Comparison of ENCODE assay signal across 21 mouse cellular contexts in genomic region chr11:88075701-88076100, GRCm38 (mm10). TPM values are rescaled to one million over a fixed set of nuclear protein-coding genes. Genes with fewer than 3 reads are reported as not detected.
A peak's percentile ranks its signal among the peaks of the same experiment; 100 is the strongest.
DNase-seq lines count a peak whose midpoint lies in the region; ATAC-seq and TF ChIP-seq lines count a peak whose summit lies in the region.
"Had no signal": no experiment of that assay in that cellular context is flagged by ENCODE, and none has a peak within 500 bp of the region (broad histone marks: within the 10 kb centered on the region; RNA-seq: fewer than 3 reads in every experiment).

No protein-coding gene starts in this region.

- no peaks in the 10 kb centered on the region for H3K9me3 ChIP-seq in hindbrain, postnatal 0 days (ENCODE audit: low read length)
- no peaks in the 10 kb centered on the region for H3K9me3 ChIP-seq in hindbrain, embryonic 13.5 days
- H3K9me3 ChIP-seq: embryonic facial prominence, embryonic 15.5 days; megakaryocyte, embryonic 14.5 days; neural tube, embryonic 12.5 days; stomach, embryonic 15.5 days had no signal

- H3K27ac ChIP-seq in hindbrain, postnatal 0 days: no peak overlapping the region
- H3K27ac ChIP-seq in hindbrain, embryonic 13.5 days: no peak overlapping the region
- H3K27ac ChIP-seq: embryonic facial prominence, embryonic 15.5 days; neural tube, embryonic 12.5 days; stomach, embryonic 15.5 days had no signal

- H3K4me3 ChIP-seq in hindbrain, postnatal 0 days (ENCODE audit: low read length): no peak overlapping the region
- no peak overlapping the region for H3K4me3 ChIP-seq in hindbrain, embryonic 13.5 days
- H3K4me3 ChIP-seq: embryonic facial prominence, embryonic 15.5 days; megakaryocyte, embryonic 14.5 days; neural tube, embryonic 12.5 days; stomach, embryonic 15.5 days had no signal

- no peaks in the 10 kb centered on the region for H3K27me3 ChIP-seq in hindbrain, postnatal 0 days (ENCODE audit: insufficient read depth, low read length)
- no peaks in the 10 kb centered on the region for H3K27me3 ChIP-seq in hindbrain, embryonic 13.5 days
- H3K27me3 ChIP-seq: embryonic facial prominence, embryonic 15.5 days; megakaryocyte, embryonic 14.5 days; neural tube, embryonic 12.5 days; stomach, embryonic 15.5 days had no signal

- no peak for ATAC-seq in hindbrain, postnatal 0 days
- ATAC-seq in hindbrain, embryonic 13.5 days (ENCODE audit: low FRiP score): no peak

- H3K9ac ChIP-seq in hindbrain, postnatal 0 days (replicated peaks; ENCODE audit: low read length): no peak overlapping the region
- no peak overlapping the region for H3K9ac ChIP-seq in hindbrain, embryonic 13.5 days
- H3K9ac ChIP-seq: embryonic facial prominence, embryonic 15.5 days; neural tube, embryonic 12.5 days; stomach, embryonic 15.5 days had no signal

- 37% methylated on average over 1 of the region's 1 CpGs for WGBS in hindbrain, postnatal 0 days
- 30% methylated on average over 1 of the region's 1 CpGs for WGBS in hindbrain, embryonic 13.5 days

- H3K4me2 ChIP-seq in hindbrain, postnatal 0 days (ENCODE audit: low read depth, low read length): no peak overlapping the region
- no peak overlapping the region for H3K4me2 ChIP-seq in hindbrain, embryonic 13.5 days
- H3K4me2 ChIP-seq: embryonic facial prominence, embryonic 15.5 days; heart, embryonic 11.5 days; neural tube, embryonic 12.5 days; stomach, embryonic 15.5 days had no signal

- peaks cover 36% of the 10 kb centered on the region for H3K36me3 ChIP-seq in hindbrain, postnatal 0 days (ENCODE audit: insufficient read depth, low read length)
- H3K36me3 ChIP-seq in hindbrain, embryonic 13.5 days: peaks cover 68% of the 10 kb centered on the region

- peak; percentile 32 for DNase-seq in hindbrain, postnatal 0 days (ENCODE audit: low spot score)
- peak; percentile 38 for DNase-seq in retina, postnatal 1 day
- DNase-seq in retina, embryonic 14.5 days (ENCODE audit: low spot score): no peak
- peak; percentile 67 for DNase-seq in ZHBTc4 (ENCODE audit: low read depth, low spot score)
- DNase-seq in frontal cortex, postnatal 36 days (ENCODE audit: low spot score in 2 of 2): no peak
- no peak for DNase-seq in heart, postnatal 25 days (ENCODE audit: low spot score)
- DNase-seq: adrenal gland, adult 8-10 months; cerebellum, adult 8-10 months; kidney, adult 11 months; lung, adult 18-20 months; lung, postnatal 14 days; midbrain, embryonic 14.5 days; right cerebral cortex, adult 18-20 months; thymus, adult 18-20 months; thymus, postnatal 36 days had no signal

- peaks cover 8% of the 10 kb centered on the region for H3K4me1 ChIP-seq in hindbrain, postnatal 0 days (ENCODE audit: insufficient read depth, low read length)
- H3K4me1 ChIP-seq in hindbrain, embryonic 13.5 days (replicated peaks): peaks cover 47% of the 10 kb centered on the region

- intact Hi-C loops in heart, postnatal 25 days (cut with DNase I): no loop called here

- peak; percentile 40 for TF ChIP-seq CTCF in hindbrain, postnatal 0 days (IDR thresholded peaks at IDR 0.05; ENCODE audit: low read depth)

RNA-seq across cellular contexts. Expression of gene Vezf1, which starts 7.6 kb away (rescaled TPM):
- 32.7 and 33.5 TPM in 2 replicates for total RNA-seq in hindbrain, postnatal 0 days (2014; rRNA removed)
- 29.2 and 31.9 TPM in 2 replicates for polyA plus RNA-seq in hindbrain, postnatal 0 days (2015; fragmentation: Nextera tagmentation; extraction: Ambion mirVana)
- polyA plus RNA-seq in hindbrain, embryonic 13.5 days (2015; fragmentation: Nextera tagmentation; extraction: Ambion mirVana): 53.9 TPM in 2 replicates
- 10 to 100 TPM; 40.7 to 45.3 TPM for total RNA-seq in heart, postnatal 25 days (2021)

RNA-seq across cellular contexts. Expression of gene Cuedc1, which starts 22.2 kb away (rescaled TPM):
- total RNA-seq in hindbrain, postnatal 0 days (2014; rRNA removed): 33.6 and 44.6 TPM in 2 replicates
- 35.8 and 40.9 TPM in 2 replicates for polyA plus RNA-seq in hindbrain, postnatal 0 days (2015; fragmentation: Nextera tagmentation; extraction: Ambion mirVana)
- 46.4 and 49.5 TPM in 2 replicates for polyA plus RNA-seq in hindbrain, embryonic 13.5 days (2015; fragmentation: Nextera tagmentation; extraction: Ambion mirVana)
- 10 to 100 TPM; 50.4 to 55.1 TPM for total RNA-seq in heart, postnatal 25 days (2021)

RNA-seq across cellular contexts. Expression of gene Srsf1, which starts 28.5 kb away (rescaled TPM):
- 277 and 332 TPM in 2 replicates for total RNA-seq in hindbrain, postnatal 0 days (2014; rRNA removed)
- polyA plus RNA-seq in hindbrain, postnatal 0 days (2015; fragmentation: Nextera tagmentation; extraction: Ambion mirVana): 124 and 130 TPM in 2 replicates
- 282 and 298 TPM in 2 replicates for polyA plus RNA-seq in hindbrain, embryonic 13.5 days (2015; fragmentation: Nextera tagmentation; extraction: Ambion mirVana)
- total RNA-seq in heart, postnatal 25 days (2021): 100 to 1,000 TPM in 1 of 2 experiments, 10 to 100 TPM in 1; 95.4 to 116 TPM

Comparison
In these comparisons a context has a peak if more than half of its experiments do, and no peak if none do; other contexts are left out.
1. DNase-seq: peak in hindbrain, postnatal 0 days (single experiment), retina, postnatal 1 day (single experiment) and ZHBTc4 (single experiment); none in retina, embryonic 14.5 days (single experiment), frontal cortex, postnatal 36 days (0 of 2) and heart, postnatal 25 days (single experiment).